Mouse (Mus musculus) liver (tissue): ENCODE measurements around the gene Gm10382.
"Not testable (repeated sequence)": the region's sequence is repeated elsewhere in the genome, so short reads cannot be mapped to it uniquely, and the experiment has no call there.

Experiments
- DNase-seq: peaks from one replicate; pipeline ENCODE4 v3.0.0-alpha.2; 2020; ENCODE audit warnings: mixed read lengths

Gene Gm10382

DNA sequence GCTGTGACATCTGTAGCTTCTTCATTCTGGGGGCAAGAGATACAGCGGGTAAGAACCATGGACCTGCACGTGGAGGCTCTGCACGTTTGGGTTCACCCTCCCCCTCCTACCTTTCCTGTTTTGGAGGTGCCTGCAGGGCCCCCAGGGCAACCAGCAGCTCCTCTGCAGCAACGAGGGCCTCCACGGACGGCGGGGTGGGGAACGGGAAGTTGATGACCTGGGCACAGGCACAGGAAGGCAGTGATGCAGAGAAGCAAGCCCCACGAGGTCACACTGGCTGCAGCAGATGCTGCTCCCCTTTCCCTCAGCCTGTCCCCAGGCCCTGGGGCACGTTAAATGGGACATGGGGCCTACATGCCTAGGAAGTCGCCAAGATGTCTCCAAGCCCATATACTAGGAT, 30.0 kb downstream of the Gm10382 start:
- DNase-seq = no peak

GRCm38 (mm10) chr5:125425698-125426276, 36.7 kb downstream of the Gm10382 start:
- no peak for DNase-seq

DNA sequence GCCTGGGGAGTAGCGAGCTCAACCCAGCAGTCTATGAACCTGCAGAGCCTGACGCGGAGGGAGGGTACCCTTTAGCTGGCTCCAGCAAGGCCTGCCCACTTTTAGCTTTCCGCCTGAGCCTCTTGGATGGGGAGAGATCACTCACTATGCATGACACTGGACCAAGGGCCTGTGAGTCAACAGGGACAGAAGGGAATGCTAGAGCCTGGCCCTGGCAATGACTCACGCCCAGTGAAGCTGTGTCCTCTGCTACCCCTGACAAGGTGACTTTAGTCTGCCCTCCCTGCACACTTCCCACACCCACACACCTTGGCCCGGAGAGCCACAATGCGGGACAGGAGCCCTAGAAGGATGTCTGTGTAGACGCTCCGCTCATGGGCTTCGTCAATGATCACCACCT, 37.2 kb downstream of the Gm10382 start:
- no peak for DNase-seq

GRCm38 (mm10) chr5:125432324-125432723, 43.2 kb downstream of the Gm10382 start:
- not testable (repeated sequence) for DNase-seq

- peak; percentile 97 for DNase-seq
Observed at GRCm38 (mm10) chr5:125433793-125434337, 44.7 kb downstream of the Gm10382 start, which contains the start of gene Dhx37. Dhx37 (minus strand) TSS chr5:125434121.

DNA sequence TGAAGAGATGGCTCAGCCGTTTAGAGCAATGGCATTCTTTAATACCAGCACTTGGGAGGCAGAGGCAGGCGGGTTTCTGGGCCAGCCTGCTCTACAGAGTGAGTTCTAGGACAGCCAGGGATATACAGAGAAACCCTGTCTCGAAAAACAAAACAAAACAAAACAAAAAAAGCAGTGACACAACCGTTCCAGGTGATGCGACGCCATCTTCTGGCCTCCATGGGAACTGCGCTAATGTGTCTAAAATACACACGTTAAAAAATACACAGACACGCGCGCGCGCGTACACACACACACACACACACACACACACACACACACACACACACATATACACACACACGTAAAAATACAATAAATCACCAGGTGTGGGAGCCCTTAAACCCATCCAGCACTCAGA, 45.2 kb downstream of the Gm10382 start:
- peak; percentile 38 for DNase-seq
